Mouse (Mus musculus): ENCODE measurements around the gene Ssxa1.
"Not testable (repeated sequence)": the region's sequence is repeated elsewhere in the genome, so short reads cannot be mapped to it uniquely, and the experiment has no call there.

Gene Ssxa1

GRCm38 (mm10) chrX:21115520-21115919 lies at the start of gene Ssxa1:
Gene Ssxa1 (plus strand): TSS chrX:21115820.
- no peak for DNase-seq (ENCODE audit: low spot score in 2 of 2)

- DNase-seq (ENCODE audit: low spot score in 2 of 2): no peak
Observed at GRCm38 (mm10) chrX:21068106-21068505, 47.5 kb upstream of the Ssxa1 start, which contains the start of gene Spaca5. Gene Spaca5 (plus strand): TSS chrX:21068406.

GRCm38 (mm10) chrX:21088645-21088982 lies 27.0 kb upstream of the Ssxa1 start:
- DNase-seq (ENCODE audit: low spot score in 2 of 2): no peak

- peak; percentile 46 to 54 for DNase-seq (ENCODE audit: low spot score in 2 of 2)
Observed at GRCm38 (mm10) chrX:21088983-21089866, 26.4 kb upstream of the Ssxa1 start, which contains the start of gene Zfp300. Gene Zfp300 (minus strand): TSS chrX:21089527.

GRCm38 (mm10) chrX:21089867-21090239 lies 25.8 kb upstream of the Ssxa1 start:
- DNase-seq (ENCODE audit: low spot score in 2 of 2): no peak

DNA sequence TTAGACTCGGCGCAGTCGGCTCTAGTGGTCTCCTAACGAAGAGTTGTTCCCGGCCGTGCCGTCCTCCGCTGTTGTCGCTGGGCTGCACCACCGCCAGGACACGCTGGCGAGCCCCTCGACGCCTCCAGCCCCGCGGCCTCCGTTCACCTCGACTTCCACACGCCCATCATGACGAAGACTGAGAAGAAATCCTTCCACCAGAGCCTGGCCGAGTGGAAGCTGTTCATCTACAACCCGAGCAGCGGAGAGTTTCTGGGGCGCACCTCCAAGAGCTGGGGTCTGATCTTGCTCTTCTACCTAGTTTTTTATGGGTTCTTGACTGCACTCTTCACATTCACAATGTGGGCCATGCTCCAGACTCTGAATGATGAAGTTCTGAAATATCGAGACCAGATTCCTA lies 31.1 kb downstream of the Ssxa1 start:
- DNase-seq (ENCODE audit: low spot score in 2 of 2): not testable (repeated sequence)
